9 mouse cellular contexts compared by ENCODE assay signal in genomic region chr13:22022241-22022640, GRCm38 (mm10). TPM values are rescaled to one million over a fixed set of nuclear protein-coding genes. Genes with fewer than 3 reads are reported as not detected.
DNase-seq lines count a peak whose midpoint lies in the region; ATAC-seq and TF ChIP-seq lines count a peak whose summit lies in the region.
"Had no signal": no experiment of that assay in that cellular context is flagged by ENCODE, and none has a peak within 500 bp of the region (broad histone marks: within the 10 kb centered on the region; RNA-seq: fewer than 3 reads in every experiment).

No protein-coding gene starts in this region.

- peak overlapping the region; percentile 61 for H3K4me2 ChIP-seq in intestine, embryonic 16.5 days (ENCODE audit: low read depth, low read length)
- H3K4me2 ChIP-seq in limb, embryonic 14.5 days (replicated peaks; ENCODE audit: low read depth, low read length, severe bottlenecking) = peak overlapping the region; percentile 62
- H3K4me2 ChIP-seq in midbrain, embryonic 14.5 days (ENCODE audit: low read length) = peak overlapping the region; percentile 58

- H3K9ac ChIP-seq in intestine, embryonic 16.5 days (ENCODE audit: low read depth, low read length) = peak overlapping the region; percentile 58
- peak overlapping the region; percentile 5; the same call in 1 of the 2 replicates for H3K9ac ChIP-seq in limb, embryonic 14.5 days (ENCODE audit: low read depth, low read length, severe bottlenecking)
- no peak overlapping the region for H3K9ac ChIP-seq in midbrain, embryonic 14.5 days (replicated peaks; ENCODE audit: low read length)

- H3K36me3 ChIP-seq in intestine, embryonic 16.5 days (ENCODE audit: control insufficient read depth, insufficient read depth, low read length) = no peaks in the 10 kb centered on the region
- H3K36me3 ChIP-seq in limb, embryonic 14.5 days (ENCODE audit: control insufficient read depth, insufficient read depth, low read length) = no peaks in the 10 kb centered on the region
- H3K36me3 ChIP-seq in midbrain, embryonic 14.5 days (ENCODE audit: control insufficient read depth, insufficient read depth, low read length) = no peaks in the 10 kb centered on the region

- peaks cover 11% of the 10 kb centered on the region for H3K4me1 ChIP-seq in intestine, embryonic 16.5 days (ENCODE audit: control insufficient read depth, insufficient read depth, low read length)
- no peaks in the 10 kb centered on the region for H3K4me1 ChIP-seq in limb, embryonic 14.5 days (ENCODE audit: control insufficient read depth, insufficient read depth, low read length)
- peaks cover 6% of the 10 kb centered on the region; the same call in 1 of the 2 replicates for H3K4me1 ChIP-seq in midbrain, embryonic 14.5 days (ENCODE audit: control insufficient read depth, insufficient read depth, low read length)

- no peaks in the 10 kb centered on the region for H3K27me3 ChIP-seq in intestine, embryonic 16.5 days (replicated peaks; ENCODE audit: control insufficient read depth, insufficient read depth, low read length)
- peaks cover 16% of the 10 kb centered on the region for H3K27me3 ChIP-seq in limb, embryonic 14.5 days (ENCODE audit: control insufficient read depth, insufficient read depth, low read length)
- H3K27me3 ChIP-seq in midbrain, embryonic 14.5 days (ENCODE audit: control insufficient read depth, insufficient read depth, low read length) = peaks cover 43% of the 10 kb centered on the region

- 0 out of 2 replicates have a peak overlapping the region, but pooled peaks have one; percentile 2 for H3K27ac ChIP-seq in intestine, embryonic 16.5 days (ENCODE audit: low read length)
- H3K27ac ChIP-seq in limb, embryonic 14.5 days (replicated peaks; ENCODE audit: low read depth, low read length) = no peak overlapping the region
- no peak overlapping the region for H3K27ac ChIP-seq in midbrain, embryonic 14.5 days (replicated peaks; ENCODE audit: low read depth, low read length)

- no peak for TF ChIP-seq POLR2A in limb, embryonic 14.5 days (IDR thresholded peaks at IDR 0.05; ENCODE audit: borderline replicate concordance, extremely low read depth, insufficient read depth, insufficient read length)

- peak; percentile 68 for ATAC-seq in intestine, embryonic 16.5 days
- ATAC-seq in limb, embryonic 14.5 days (ENCODE audit: low FRiP score, low read depth) = peak; percentile 76
- peak; percentile 78 for ATAC-seq in midbrain, embryonic 14.5 days (ENCODE audit: low FRiP score, low TSS enrichment)

- no peaks in the 10 kb centered on the region for H3K9me3 ChIP-seq in intestine, embryonic 16.5 days (ENCODE audit: control insufficient read depth, low read length)
- no peaks in the 10 kb centered on the region for H3K9me3 ChIP-seq in limb, embryonic 14.5 days (ENCODE audit: control insufficient read depth, low read length)
- H3K9me3 ChIP-seq in midbrain, embryonic 14.5 days (ENCODE audit: control insufficient read depth, low read length) = no peaks in the 10 kb centered on the region

- peak overlapping the region; percentile 47 for H3K4me3 ChIP-seq in intestine, embryonic 16.5 days (ENCODE audit: low read length)
- H3K4me3 ChIP-seq in limb, embryonic 14.5 days (replicated peaks; ENCODE audit: low read length) = peak overlapping the region; percentile 42
- peak overlapping the region; percentile 33 for H3K4me3 ChIP-seq in midbrain, embryonic 14.5 days (replicated peaks; ENCODE audit: low read depth, low read length)

- peak; percentile 89 for DNase-seq in A20 (ENCODE audit: low read depth, low spot score)
- peak; percentile 75 to 76 for DNase-seq in adrenal gland, adult 18-20 months (ENCODE audit: low spot score in 2 of 2)
- peak; percentile 87 for DNase-seq in embryo, embryonic 11.5 days (ENCODE audit: low read depth, low spot score)
- DNase-seq in heart, adult 11 months = peak; percentile 94
- DNase-seq in limb, embryonic 14.5 days (ENCODE audit: low spot score) = peak; percentile 86
- peak; percentile 89 for DNase-seq in midbrain, embryonic 14.5 days
- peak; percentile 70 to 77 for DNase-seq in spleen, postnatal 14 days (ENCODE audit: low spot score in 2 of 2)

- under 1% methylated on average over 9 of the region's 9 CpGs for WGBS in intestine, embryonic 16.5 days
- WGBS in limb, embryonic 14.5 days = 1% methylated on average over 9 of the region's 9 CpGs
- WGBS in midbrain, embryonic 14.5 days = 1% methylated on average over 9 of the region's 9 CpGs

RNA-seq across cellular contexts. Expression of gene Prss16, which starts 12.7 kb away (rescaled TPM):
- total RNA-seq in adrenal gland, adult 18-20 months (2021) = under 1 TPM in 1 of 2 experiments, not detected in 1; 0.96 TPM
- polyA plus RNA-seq in intestine, embryonic 16.5 days (2015; fragmentation: Nextera tagmentation; extraction: Ambion mirVana) = 1.4 and 2.0 TPM in 2 replicates
- polyA plus RNA-seq in limb, embryonic 14.5 days (2012; rRNA removed) = 1.1 and 1.6 TPM in 2 replicates
- 0.51 and 0.57 TPM in 2 replicates for polyA plus RNA-seq in limb, embryonic 14.5 days (2014; fragmentation: Nextera tagmentation; extraction: Ambion mirVana)
- not detected in 2 replicates for polyA plus RNA-seq in midbrain, embryonic 14.5 days (2014; fragmentation: Nextera tagmentation; extraction: Ambion mirVana)

RNA-seq across cellular contexts. Expression of gene Hist1h2ah, which starts 13.1 kb away (rescaled TPM):
- 10 to 100 TPM in 1 of 2 experiments, not detected in 1; 16.5 TPM for total RNA-seq in adrenal gland, adult 18-20 months (2021)
- 4.6 and 5.1 TPM in 2 replicates for polyA plus RNA-seq in intestine, embryonic 16.5 days (2015; fragmentation: Nextera tagmentation; extraction: Ambion mirVana)
- polyA plus RNA-seq in limb, embryonic 14.5 days (2012; rRNA removed) = 5.5 and 14.9 TPM in 2 replicates
- 6.5 and 22.1 TPM in 2 replicates for polyA plus RNA-seq in limb, embryonic 14.5 days (2014; fragmentation: Nextera tagmentation; extraction: Ambion mirVana)
- polyA plus RNA-seq in midbrain, embryonic 14.5 days (2014; fragmentation: Nextera tagmentation; extraction: Ambion mirVana) = not detected in 2 replicates
- polyA plus RNA-seq: frontal cortex, adult 2 months had no signal

RNA-seq across cellular contexts. Expression of gene Hist1h2bk, which starts 13.4 kb away (rescaled TPM):
- 10 to 100 TPM; 18.0 to 23.9 TPM for total RNA-seq in adrenal gland, adult 18-20 months (2021)
- polyA plus RNA-seq in intestine, embryonic 16.5 days (2015; fragmentation: Nextera tagmentation; extraction: Ambion mirVana) = 1.8 and 2.9 TPM in 2 replicates
- 24.6 and 30.5 TPM in 2 replicates for polyA plus RNA-seq in limb, embryonic 14.5 days (2012; rRNA removed)
- 6.9 and 7.1 TPM in 2 replicates for polyA plus RNA-seq in limb, embryonic 14.5 days (2014; fragmentation: Nextera tagmentation; extraction: Ambion mirVana)
- 0.86 and 1.1 TPM in 2 replicates for polyA plus RNA-seq in midbrain, embryonic 14.5 days (2014; fragmentation: Nextera tagmentation; extraction: Ambion mirVana)

RNA-seq across cellular contexts. Expression of gene Hist1h4i, which starts 18.9 kb away (rescaled TPM):
- 10 to 100 TPM; 40.1 to 68.2 TPM for total RNA-seq in adrenal gland, adult 18-20 months (2021)
- 18.8 and 22.0 TPM in 2 replicates for polyA plus RNA-seq in intestine, embryonic 16.5 days (2015; fragmentation: Nextera tagmentation; extraction: Ambion mirVana)
- 31.0 and 39.5 TPM in 2 replicates for polyA plus RNA-seq in limb, embryonic 14.5 days (2012; rRNA removed)
- 14.0 and 14.7 TPM in 2 replicates for polyA plus RNA-seq in limb, embryonic 14.5 days (2014; fragmentation: Nextera tagmentation; extraction: Ambion mirVana)
- polyA plus RNA-seq in midbrain, embryonic 14.5 days (2014; fragmentation: Nextera tagmentation; extraction: Ambion mirVana) = 6.6 and 6.8 TPM in 2 replicates

RNA-seq across cellular contexts. Expression of gene Hist1h2ag, which starts 20.5 kb away (rescaled TPM):
- total RNA-seq in adrenal gland, adult 18-20 months (2021) = 10 to 100 TPM; 11.9 to 12.2 TPM
- polyA plus RNA-seq in intestine, embryonic 16.5 days (2015; fragmentation: Nextera tagmentation; extraction: Ambion mirVana) = 17.4 and 30.0 TPM in 2 replicates
- 54.6 and 89.6 TPM in 2 replicates for polyA plus RNA-seq in limb, embryonic 14.5 days (2012; rRNA removed)
- 56.7 and 74.1 TPM in 2 replicates for polyA plus RNA-seq in limb, embryonic 14.5 days (2014; fragmentation: Nextera tagmentation; extraction: Ambion mirVana)
- 9.4 and 11.7 TPM in 2 replicates for polyA plus RNA-seq in midbrain, embryonic 14.5 days (2014; fragmentation: Nextera tagmentation; extraction: Ambion mirVana)
